Mouse (Mus musculus) right cerebral cortex, postnatal 14 days (tissue): Measurements from ENCODE around the gene Csf3r.

Experiments
- DNase-seq: peaks from one replicate; pipeline ENCODE4 v3.0.0; 2022

Gene Csf3r

GRCm38 (mm10) chr4:126057207-126058133, 33.1 kb downstream of the Csf3r start:
- no peak for DNase-seq

GRCm38 (mm10) chr4:126058134-126058996, 34.0 kb downstream of the Csf3r start, which contains the start of gene Oscp1:
TSS of gene Oscp1 (plus strand) at chr4:126058565.
- peak; percentile 89 for DNase-seq

GRCm38 (mm10) chr4:126058997-126059362, 34.6 kb downstream of the Csf3r start:
- DNase-seq: peak; percentile 28

- peak; percentile 30 for DNase-seq
These were observed 38.5 kb downstream of the Csf3r start for GRCm38 (mm10) chr4:126062856-126063255.

- DNase-seq: peak; percentile 34
These were observed 40.9 kb downstream of the Csf3r start for GRCm38 (mm10) chr4:126065241-126065640.

- DNase-seq: no peak
These were observed 43.2 kb downstream of the Csf3r start for GRCm38 (mm10) chr4:126067401-126068077.

GRCm38 (mm10) chr4:126068842-126069241, 44.5 kb downstream of the Csf3r start:
- no peak for DNase-seq

- no peak for DNase-seq
These were observed 53.5 kb downstream of the Csf3r start for GRCm38 (mm10) chr4:126077833-126078232.

- no peak for DNase-seq
These were observed 54.9 kb downstream of the Csf3r start for GRCm38 (mm10) chr4:126079266-126079665.

GRCm38 (mm10) chr4:126081601-126082000, 57.3 kb downstream of the Csf3r start:
- no peak for DNase-seq

- DNase-seq: no peak
These were observed 58.7 kb downstream of the Csf3r start for GRCm38 (mm10) chr4:126083021-126083420.

- DNase-seq: no peak
These were observed 60.0 kb downstream of the Csf3r start for GRCm38 (mm10) chr4:126084382-126084781.

- peak; percentile 78 for DNase-seq
These were observed 61.7 kb downstream of the Csf3r start for GRCm38 (mm10) chr4:126085996-126086576.

- DNase-seq: no peak
These were observed 65.9 kb downstream of the Csf3r start for GRCm38 (mm10) chr4:126090101-126090847.

GRCm38 (mm10) chr4:126090848-126091124, 66.4 kb downstream of the Csf3r start:
- DNase-seq: no peak

- DNase-seq: no peak
These were observed 67.5 kb downstream of the Csf3r start for GRCm38 (mm10) chr4:126091873-126092272.
